Mouse (Mus musculus): Measurements from ENCODE around the gene Grik5. TPM values are rescaled to one million over a fixed set of nuclear protein-coding genes. Genes with fewer than 3 reads are reported as not detected.
"Not testable (repeated sequence)": the region's sequence is repeated elsewhere in the genome, so short reads cannot be mapped to it uniquely, and the experiment has no call there.

Gene Grik5
- polyA plus RNA-seq, 1 experiment from 2014 or later: 5.1 TPM

DNA sequence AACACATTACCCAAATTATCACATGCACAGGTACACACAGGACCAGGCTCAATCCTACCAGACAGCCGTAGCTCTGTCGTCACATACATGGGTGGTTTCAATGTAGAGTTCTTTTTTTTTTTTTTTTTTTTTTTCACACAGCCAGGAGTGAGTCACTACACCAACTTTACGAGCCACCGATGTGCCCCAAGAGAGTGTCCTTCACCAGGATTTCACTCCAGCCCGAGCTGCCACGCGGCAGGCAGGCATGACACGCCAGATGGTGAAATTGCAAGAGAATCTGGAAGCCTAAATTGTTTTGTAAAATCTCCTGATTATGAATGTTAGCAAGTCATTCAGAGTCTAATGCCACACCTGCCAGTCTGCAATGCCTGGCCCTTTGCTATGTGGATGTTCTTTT is 24.8 kb downstream of the Grik5 start:
- Histone ChIP-seq H3K9ac (replicated peaks; ENCODE audit: low read length) (no peak overlapping the region), H3K4me2 (replicated peaks; ENCODE audit: low read depth, low read length) (no peak overlapping the region), H3K4me3 (ENCODE audit: low read length) (no peak overlapping the region), H3K36me3 (ENCODE audit: insufficient read depth, low read length) (peaks cover 32% of the 10 kb centered on the region), H3K4me1 (ENCODE audit: insufficient read depth, low read length) (no peaks in the 10 kb centered on the region), H3K9me3 (ENCODE audit: low read length) (no peaks in the 10 kb centered on the region), H3K27ac (ENCODE audit: low read length) (no peak overlapping the region), H3K27me3 (ENCODE audit: insufficient read depth, low read length) (no peaks in the 10 kb centered on the region)
- ATAC-seq (ENCODE audit: low FRiP score, low TSS enrichment): no peak
- 91% methylated on average over 8 of the region's 8 CpGs for WGBS

DNA sequence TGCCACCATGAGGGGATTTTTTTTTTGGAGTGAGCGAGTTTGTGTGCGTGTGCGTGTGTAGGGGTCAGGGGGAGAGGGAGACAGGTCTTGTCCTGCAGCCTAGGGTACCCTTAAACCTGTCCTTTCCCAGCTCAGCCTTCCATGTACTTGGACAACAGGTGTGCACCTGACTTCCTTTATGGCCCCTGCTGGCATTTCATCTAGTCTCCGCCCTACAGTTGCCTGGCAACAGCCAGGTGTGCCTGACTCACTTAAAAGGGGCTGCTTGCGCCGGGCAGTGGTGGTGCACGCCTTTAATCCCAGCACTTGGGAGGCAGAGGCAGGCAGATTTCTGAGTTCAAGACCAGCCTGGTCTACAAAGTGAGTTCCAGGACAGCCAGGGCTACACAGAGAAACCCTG is 27.5 kb downstream of the Grik5 start:
- ATAC-seq (ENCODE audit: low FRiP score, low TSS enrichment); H3K9me3 ChIP-seq (ENCODE audit: low read length): not testable (repeated sequence)
- H3K36me3 ChIP-seq (ENCODE audit: insufficient read depth, low read length): peaks cover 45% of the 10 kb centered on the region

DNA sequence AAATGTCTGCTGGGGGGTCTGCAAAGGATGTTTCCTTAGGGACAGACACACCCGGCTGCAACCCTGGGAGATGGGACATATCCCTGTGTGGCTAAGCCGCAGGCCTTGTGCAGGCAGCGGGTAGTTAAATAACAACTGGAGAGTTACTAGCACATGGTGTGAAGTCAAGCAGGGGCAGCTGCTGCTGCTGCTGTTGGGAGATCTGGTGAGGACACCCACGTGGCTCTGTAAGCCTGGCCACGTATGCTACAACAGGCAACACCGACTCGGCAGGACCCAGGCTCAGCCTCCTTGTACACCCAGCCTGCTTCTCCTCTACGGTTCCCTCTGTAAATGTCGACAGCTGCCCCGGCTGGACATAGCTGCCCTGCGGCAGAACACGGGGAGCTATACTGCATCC is 30.2 kb downstream of the Grik5 start:
- Histone ChIP-seq H3K27ac (ENCODE audit: low read length) (no peak overlapping the region), H3K9ac (replicated peaks; ENCODE audit: low read length) (no peak overlapping the region), H3K9me3 (ENCODE audit: low read length) (no peaks in the 10 kb centered on the region), H3K27me3 (ENCODE audit: insufficient read depth, low read length) (no peaks in the 10 kb centered on the region), H3K4me3 (ENCODE audit: low read length) (no peak overlapping the region), H3K4me2 (replicated peaks; ENCODE audit: low read depth, low read length) (no peak overlapping the region), H3K36me3 (ENCODE audit: insufficient read depth, low read length) (peaks cover 37% of the 10 kb centered on the region), H3K4me1 (ENCODE audit: insufficient read depth, low read length) (no peaks in the 10 kb centered on the region)
- 91% methylated on average over 12 of the region's 12 CpGs for WGBS
- no peak for ATAC-seq (ENCODE audit: low FRiP score, low TSS enrichment)

More for the DNA sequence above, 27.5 kb downstream of the Grik5 start:
- not testable (repeated sequence) for H3K27me3 ChIP-seq (ENCODE audit: insufficient read depth, low read length); H3K4me2 ChIP-seq (replicated peaks; ENCODE audit: low read depth, low read length); H3K4me1 ChIP-seq (ENCODE audit: insufficient read depth, low read length); H3K9ac ChIP-seq (replicated peaks; ENCODE audit: low read length); H3K4me3 ChIP-seq (ENCODE audit: low read length); H3K27ac ChIP-seq (ENCODE audit: low read length)
- WGBS: 87% methylated on average over 7 of the region's 7 CpGs

DNA sequence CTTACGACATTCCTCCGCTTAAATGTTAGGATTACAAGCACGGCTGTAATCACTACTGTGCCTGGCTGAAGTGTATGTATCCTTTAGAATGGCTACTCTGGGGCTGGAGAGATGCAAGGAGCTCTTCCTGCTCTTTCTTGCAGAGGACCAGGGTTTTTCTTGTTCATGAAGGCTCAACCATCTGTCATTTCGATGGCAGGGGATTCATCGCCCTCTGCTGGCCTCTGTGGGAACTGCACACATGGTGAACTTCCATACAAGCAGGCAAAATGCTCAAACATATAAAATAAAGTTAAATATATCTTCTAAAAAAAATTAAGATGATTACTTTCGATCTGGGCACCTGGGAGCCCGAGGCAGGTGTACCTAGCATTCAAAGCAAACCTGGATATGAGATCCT is 36.2 kb downstream of the Grik5 start:
- WGBS: 58% methylated on average over 7 of the region's 7 CpGs

DNA sequence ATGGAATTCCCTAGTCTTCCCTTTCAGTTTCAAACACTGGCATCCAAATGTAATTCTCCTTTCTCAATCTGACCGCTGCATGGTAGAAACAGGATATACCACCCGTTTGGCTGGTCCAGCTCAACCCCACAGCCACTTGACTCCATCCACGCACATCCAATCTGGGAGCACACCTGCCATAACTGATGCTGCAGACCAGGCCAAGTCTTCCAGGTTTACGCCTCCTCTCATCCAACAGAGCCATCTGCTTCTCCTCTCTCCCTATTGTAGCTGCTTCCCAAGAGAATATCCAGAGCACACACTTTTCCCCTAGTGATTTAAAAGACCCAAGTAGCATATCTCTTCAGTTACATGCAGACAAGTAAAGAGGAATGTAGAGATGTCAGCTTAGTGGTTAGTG is 37.4 kb downstream of the Grik5 start:
- H3K4me2 ChIP-seq (replicated peaks; ENCODE audit: low read depth, low read length): no peak overlapping the region
- no peaks in the 10 kb centered on the region for H3K9me3 ChIP-seq (ENCODE audit: low read length)
- H3K27ac ChIP-seq (ENCODE audit: low read length): no peak overlapping the region
- peaks cover 17% of the 10 kb centered on the region for H3K36me3 ChIP-seq (ENCODE audit: insufficient read depth, low read length)
- WGBS: 92% methylated on average over 4 of the region's 4 CpGs
- no peak overlapping the region for H3K9ac ChIP-seq (replicated peaks; ENCODE audit: low read length)
- H3K4me1 ChIP-seq (ENCODE audit: insufficient read depth, low read length): no peaks in the 10 kb centered on the region
- H3K4me3 ChIP-seq (ENCODE audit: low read length): no peak overlapping the region
- no peak for ATAC-seq (ENCODE audit: low FRiP score, low TSS enrichment)
- H3K27me3 ChIP-seq (ENCODE audit: insufficient read depth, low read length): no peaks in the 10 kb centered on the region

More for the DNA sequence above, 36.2 kb downstream of the Grik5 start:
- ATAC-seq (ENCODE audit: low FRiP score, low TSS enrichment): no peak
- no peak overlapping the region for H3K27ac ChIP-seq (ENCODE audit: low read length)
- H3K9me3 ChIP-seq (ENCODE audit: low read length): no peaks in the 10 kb centered on the region
- no peaks in the 10 kb centered on the region for H3K27me3 ChIP-seq (ENCODE audit: insufficient read depth, low read length)
- H3K36me3 ChIP-seq (ENCODE audit: insufficient read depth, low read length): peaks cover 21% of the 10 kb centered on the region
- no peak overlapping the region for H3K9ac ChIP-seq (replicated peaks; ENCODE audit: low read length)
- no peak overlapping the region for H3K4me2 ChIP-seq (replicated peaks; ENCODE audit: low read depth, low read length)
- H3K4me3 ChIP-seq (ENCODE audit: low read length): no peak overlapping the region
- H3K4me1 ChIP-seq (ENCODE audit: insufficient read depth, low read length): no peaks in the 10 kb centered on the region

DNA sequence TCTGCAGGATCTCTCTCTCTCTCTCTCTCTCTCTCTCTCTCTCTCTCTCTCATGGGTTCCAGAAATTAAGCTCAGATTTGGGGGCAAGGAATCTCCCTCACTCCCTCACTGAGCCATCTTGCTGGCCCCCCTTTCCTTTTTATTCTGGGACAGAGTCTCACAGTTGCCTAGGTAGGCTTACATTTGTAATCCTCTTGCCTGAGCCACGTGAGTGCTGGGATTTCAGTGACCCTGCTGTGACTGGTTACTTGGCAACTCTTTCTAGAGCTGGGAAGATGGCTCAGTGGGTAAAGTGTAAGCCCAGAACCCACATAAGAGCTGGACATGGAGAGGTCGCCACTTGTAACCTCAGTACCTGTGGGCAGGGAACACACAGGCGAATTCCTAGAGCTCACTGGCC is 40.6 kb downstream of the Grik5 start:
- Histone ChIP-seq H3K4me1 (ENCODE audit: insufficient read depth, low read length) (no peaks in the 10 kb centered on the region), H3K9me3 (ENCODE audit: low read length) (no peaks in the 10 kb centered on the region), H3K9ac (replicated peaks; ENCODE audit: low read length) (no peak overlapping the region), H3K36me3 (ENCODE audit: insufficient read depth, low read length) (peaks cover 25% of the 10 kb centered on the region), H3K27me3 (ENCODE audit: insufficient read depth, low read length) (no peaks in the 10 kb centered on the region), H3K4me3 (ENCODE audit: low read length) (no peak overlapping the region), H3K4me2 (replicated peaks; ENCODE audit: low read depth, low read length) (no peak overlapping the region), H3K27ac (ENCODE audit: low read length) (no peak overlapping the region)
- WGBS: 77% methylated on average over 3 of the region's 3 CpGs
- ATAC-seq (ENCODE audit: low FRiP score, low TSS enrichment): no peak

DNA sequence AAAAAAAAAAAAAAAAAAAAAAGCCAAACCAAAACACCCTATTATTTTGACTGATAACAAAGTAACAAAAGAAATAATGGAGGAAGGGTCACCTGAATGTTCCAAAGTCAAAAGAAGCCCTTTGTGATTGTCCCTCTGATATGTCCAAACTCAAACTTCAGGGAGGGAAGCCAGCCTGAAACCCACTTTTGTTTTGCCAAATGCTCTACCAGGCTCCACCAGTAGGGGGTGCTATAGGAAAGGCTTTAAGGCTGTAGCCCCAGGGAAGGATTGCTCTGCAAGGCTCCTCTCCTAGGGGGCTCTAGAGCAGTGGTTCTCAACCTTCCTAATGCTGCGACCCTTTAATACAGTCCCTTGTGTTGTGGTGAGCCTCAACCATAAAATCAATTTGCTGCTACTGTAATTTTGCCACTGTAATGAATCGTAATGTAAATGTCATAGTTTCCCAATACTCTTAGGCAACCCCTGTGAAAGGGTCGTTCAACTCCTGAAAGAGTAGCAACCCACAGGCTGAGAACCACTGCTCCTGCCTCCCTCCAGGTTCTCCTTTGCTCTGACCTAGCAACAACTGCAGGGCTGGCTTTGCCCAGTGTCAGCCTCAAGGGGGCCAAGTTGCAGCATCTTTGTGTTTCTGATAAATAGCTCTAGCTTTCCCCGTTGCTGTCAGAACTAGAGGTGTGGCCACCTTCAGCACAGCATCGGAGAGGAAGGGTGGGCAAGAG is 42.0 kb downstream of the Grik5 start:
- 0 out of 2 replicates have a peak, but pooled peaks have one; percentile 24 for ATAC-seq (ENCODE audit: low FRiP score, low TSS enrichment)
- Histone ChIP-seq H3K9me3 (ENCODE audit: low read length) (no peaks in the 10 kb centered on the region), H3K4me1 (ENCODE audit: insufficient read depth, low read length) (no peaks in the 10 kb centered on the region), H3K4me2 (replicated peaks; ENCODE audit: low read depth, low read length) (no peak overlapping the region), H3K9ac (replicated peaks; ENCODE audit: low read length) (no peak overlapping the region), H3K36me3 (ENCODE audit: insufficient read depth, low read length) (peaks cover 17% of the 10 kb centered on the region), H3K27ac (ENCODE audit: low read length) (no peak overlapping the region), H3K27me3 (ENCODE audit: insufficient read depth, low read length) (no peaks in the 10 kb centered on the region), H3K4me3 (ENCODE audit: low read length) (no peak overlapping the region)
- 44% methylated on average over 5 of the region's 5 CpGs for WGBS

DNA sequence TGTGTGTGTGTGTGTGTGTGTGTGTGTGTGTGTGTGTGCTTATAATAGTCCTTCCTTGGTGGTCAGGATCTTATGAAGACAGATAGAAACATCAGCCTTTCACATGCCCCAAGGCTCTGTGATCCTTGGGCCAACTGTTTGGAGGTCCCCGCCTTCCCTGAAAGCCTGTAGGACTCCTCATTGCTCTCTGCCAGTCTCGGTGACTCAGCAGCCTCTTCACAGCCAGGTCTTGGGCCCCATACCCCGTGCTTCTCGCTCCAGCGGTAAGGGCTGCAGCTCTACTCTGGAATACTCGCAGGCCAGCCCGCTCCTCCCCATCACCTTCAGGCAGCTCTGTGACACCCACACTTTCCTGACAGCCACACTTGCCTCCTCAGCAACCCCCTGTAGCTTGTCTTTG is 45.7 kb downstream of the Grik5 start:
- Histone ChIP-seq H3K27me3 (ENCODE audit: insufficient read depth, low read length) (no peaks in the 10 kb centered on the region), H3K27ac (ENCODE audit: low read length) (no peak overlapping the region), H3K4me3 (ENCODE audit: low read length) (no peak overlapping the region), H3K36me3 (ENCODE audit: insufficient read depth, low read length) (peaks cover 22% of the 10 kb centered on the region), H3K9me3 (ENCODE audit: low read length) (no peaks in the 10 kb centered on the region), H3K9ac (replicated peaks; ENCODE audit: low read length) (no peak overlapping the region), H3K4me1 (ENCODE audit: insufficient read depth, low read length) (no peaks in the 10 kb centered on the region), H3K4me2 (replicated peaks; ENCODE audit: low read depth, low read length) (no peak overlapping the region)
- WGBS: 49% methylated on average over 7 of the region's 7 CpGs
- no peak for ATAC-seq (ENCODE audit: low FRiP score, low TSS enrichment)

DNA sequence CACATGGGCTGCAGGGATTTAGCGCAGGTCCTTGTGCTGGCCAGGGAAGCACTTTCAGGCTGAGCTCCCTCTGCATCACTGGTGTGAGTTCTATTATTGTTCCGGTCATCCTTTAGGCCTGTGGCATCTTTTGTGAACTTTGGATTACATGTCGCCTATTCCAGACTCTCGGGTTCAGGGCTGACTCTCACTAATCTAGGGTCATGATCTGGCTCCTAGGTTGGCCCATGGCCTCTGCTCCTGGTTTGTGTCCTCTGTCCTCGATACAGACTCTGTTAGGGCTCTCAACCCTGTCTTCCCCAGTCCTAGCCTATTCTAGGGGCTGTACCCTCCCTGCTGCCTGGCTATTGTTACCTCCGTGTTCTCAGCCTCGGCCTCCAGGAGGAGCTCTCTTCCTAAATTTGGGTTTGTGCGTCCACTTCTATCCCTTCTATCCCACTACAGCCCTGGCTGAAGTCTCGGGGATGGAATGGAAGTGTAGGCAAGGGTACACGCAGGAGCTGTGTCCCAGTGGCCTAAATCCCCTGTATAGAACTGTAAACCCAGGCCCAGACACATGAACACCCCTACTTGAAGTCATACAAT is 46.2 kb downstream of the Grik5 start:
- no peaks in the 10 kb centered on the region for H3K9me3 ChIP-seq (ENCODE audit: low read length)
- H3K27me3 ChIP-seq (ENCODE audit: insufficient read depth, low read length): no peaks in the 10 kb centered on the region
- H3K4me1 ChIP-seq (ENCODE audit: insufficient read depth, low read length): no peaks in the 10 kb centered on the region
- ATAC-seq (ENCODE audit: low FRiP score, low TSS enrichment): 0 out of 2 replicates have a peak, but pooled peaks have one; percentile 28
- H3K4me3 ChIP-seq (ENCODE audit: low read length): no peak overlapping the region
- WGBS: 69% methylated on average over 10 of the region's 10 CpGs
- no peak overlapping the region for H3K27ac ChIP-seq (ENCODE audit: low read length)
- H3K36me3 ChIP-seq (ENCODE audit: insufficient read depth, low read length): peaks cover 24% of the 10 kb centered on the region
- no peak overlapping the region for H3K4me2 ChIP-seq (replicated peaks; ENCODE audit: low read depth, low read length)
- no peak overlapping the region for H3K9ac ChIP-seq (replicated peaks; ENCODE audit: low read length)

DNA sequence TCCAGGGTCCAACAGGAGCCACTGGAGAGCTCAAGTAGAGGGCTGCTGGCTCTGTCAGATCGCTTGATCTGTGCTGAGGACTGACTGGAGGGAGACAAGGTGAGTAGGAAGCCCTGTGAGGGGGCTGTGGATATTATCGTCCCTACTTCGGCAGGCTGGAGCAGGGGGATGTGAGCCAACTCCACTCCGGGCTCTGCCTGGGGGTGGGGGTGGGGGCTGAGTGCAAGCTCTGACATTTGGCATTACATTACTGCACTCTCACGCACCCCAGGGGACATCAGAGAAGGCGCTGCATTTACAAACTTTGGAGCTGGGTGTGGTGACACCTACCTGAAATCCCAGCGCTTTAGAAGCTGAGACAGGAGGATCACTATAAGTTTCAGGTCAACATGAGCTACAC is 60.6 kb downstream of the Grik5 start:
- Histone ChIP-seq H3K27me3 (ENCODE audit: insufficient read depth, low read length) (peaks cover 57% of the 10 kb centered on the region), H3K27ac (ENCODE audit: low read length) (no peak overlapping the region), H3K9ac (replicated peaks; ENCODE audit: low read length) (no peak overlapping the region), H3K4me3 (ENCODE audit: low read length) (no peak overlapping the region), H3K4me1 (ENCODE audit: insufficient read depth, low read length) (peaks cover 6% of the 10 kb centered on the region), H3K4me2 (replicated peaks; ENCODE audit: low read depth, low read length) (no peak overlapping the region), H3K9me3 (ENCODE audit: low read length) (no peaks in the 10 kb centered on the region), H3K36me3 (ENCODE audit: insufficient read depth, low read length) (peaks cover 3% of the 10 kb centered on the region)
- 56% methylated on average over 7 of the region's 7 CpGs for WGBS
- no peak for ATAC-seq (ENCODE audit: low FRiP score, low TSS enrichment)

Data from kidney, embryonic 16.5 days (tissue).